Mouse (Mus musculus) olfactory bulb, adult 2 months (tissue): ENCODE results near the gene Art4.

Source experiments
- CTCF ChIP-seq: fragments of 200-500 bp; IDR thresholded peaks from 2 replicates; pipeline ENCODE4 v1.5.1; 2012; ENCODE audit warnings: low read depth, mild to moderate bottlenecking, low read length, moderate library complexity; ENCODE audit not compliant: insufficient read depth
- POLR2A ChIP-seq: fragments of 200-500 bp; IDR thresholded peaks from 2 replicates; pipeline ENCODE4 v1.6.1; 2012; ENCODE audit warnings: mild to moderate bottlenecking, low read depth, low read length, moderate library complexity; ENCODE audit not compliant: insufficient read depth

DNA sequence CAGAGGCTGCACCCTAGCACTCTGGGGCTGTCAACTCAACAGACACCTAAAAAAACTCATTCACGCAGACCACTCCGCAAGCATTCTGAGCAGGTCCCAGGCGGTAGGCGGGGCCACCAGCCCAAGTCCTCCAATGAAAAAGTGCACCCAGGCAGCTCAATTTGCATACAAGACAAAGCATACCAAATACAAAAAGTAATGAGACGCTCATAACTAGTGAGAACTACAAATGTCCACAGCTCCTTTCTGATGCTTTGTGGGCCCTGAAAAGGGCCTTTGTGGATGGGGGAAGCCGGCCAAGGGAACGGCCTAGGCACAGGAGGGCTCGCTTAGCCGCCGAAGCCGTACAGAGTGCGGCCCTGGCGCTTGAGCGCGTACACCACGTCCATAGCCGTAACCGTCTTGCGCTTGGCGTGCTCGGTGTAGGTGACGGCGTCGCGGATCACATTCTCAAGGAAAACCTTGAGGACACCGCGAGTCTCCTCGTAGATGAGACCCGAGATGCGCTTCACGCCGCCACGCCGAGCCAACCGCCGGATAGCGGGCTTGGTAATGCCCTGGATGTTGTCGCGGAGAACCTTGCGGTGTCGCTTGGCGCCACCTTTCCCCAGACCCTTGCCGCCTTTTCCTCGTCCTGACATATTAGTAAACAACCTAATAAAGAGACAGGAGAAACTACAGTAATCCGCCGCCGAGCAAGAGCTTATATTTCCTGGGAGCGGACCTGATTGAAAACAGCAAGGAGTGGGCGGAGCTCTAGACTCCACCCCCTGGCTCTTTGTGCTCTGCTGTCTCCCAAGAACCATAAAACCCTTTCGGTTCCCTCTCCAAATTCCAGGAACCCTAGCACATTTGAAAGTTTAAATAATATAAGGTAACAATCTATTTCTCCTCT is 53.5 kb downstream of the Art4 start, which contains the start of gene Hist4h4:
- TF ChIP-seq POLR2A (peak; percentile 89), CTCF (no peak)
